Mouse (Mus musculus): ENCODE results near the gene Usp42.

GRCm38 (mm10) chr5:143700247-143700646, 31.8 kb downstream of the Usp42 start:
- TF ChIP-seq POLR2A (IDR thresholded peaks at IDR 0.05; ENCODE audit: low read depth, low read length) (no peak), CTCF (IDR thresholded peaks at IDR 0.05; ENCODE audit: extremely low read depth, insufficient read depth, insufficient read length, insufficient replicate concordance) (no peak)

Data from spleen, adult 2 months (tissue).